Mouse (Mus musculus) lung, embryonic 16.5 days (tissue): Measurements from ENCODE around the gene Naa40. TPM values are rescaled to one million over a fixed set of nuclear protein-coding genes. Genes with fewer than 3 reads are reported as not detected.

Source experiments
- ATAC-seq: fragments of 200-750 bp; cut with Nextera tagmentation; 2 replicates; pipeline ENCODE4 v1.8.0; 2017; ENCODE audit warnings: low read depth, mild to moderate bottlenecking, moderate library complexity
- H3K27ac ChIP-seq: fragments of 300-500 bp; sonication (generic); 2 replicates; pipeline ENCODE4 v1.5.1; 2014; ENCODE audit warnings: mild to moderate bottlenecking, control low read depth, low read length
- H3K27me3 ChIP-seq: fragments of 300-500 bp; sonication (generic); 2 replicates; pipeline ENCODE4 v1.6.1; 2014; ENCODE audit warnings: low read depth, low read length, mixed read lengths; ENCODE audit not compliant: control insufficient read depth, insufficient read depth
- H3K36me3 ChIP-seq: fragments of 300-500 bp; sonication (generic); 2 replicates; pipeline ENCODE4 v1.6.1; 2014; ENCODE audit warnings: low read length; ENCODE audit not compliant: control insufficient read depth, insufficient read depth
- H3K4me1 ChIP-seq: fragments of 300-500 bp; sonication (generic); replicated peaks from 2 replicates; pipeline ENCODE4 v1.6.1; 2014; ENCODE audit warnings: low read length, mixed read lengths; ENCODE audit not compliant: control insufficient read depth, insufficient read depth
- H3K4me2 ChIP-seq: fragments of 300-500 bp; sonication (generic); 2 replicates; pipeline ENCODE4 v1.6.1; 2014; ENCODE audit warnings: low read depth, low read length, control low read depth
- H3K4me3 ChIP-seq: fragments of 300-500 bp; sonication (generic); 2 replicates; pipeline ENCODE4 v1.5.1; 2014; ENCODE audit warnings: mild to moderate bottlenecking, low read length, control low read depth
- H3K9ac ChIP-seq: fragments of 300-500 bp; sonication (generic); 2 replicates; pipeline ENCODE4 v1.6.1; 2014; ENCODE audit warnings: low read length, control low read depth
- H3K9me3 ChIP-seq: fragments of 300-500 bp; sonication (generic); 2 replicates; pipeline ENCODE4 v1.6.1; 2016; ENCODE audit warnings: low read length; ENCODE audit not compliant: control insufficient read depth
- WGBS: fragments of 180-500 bp; shearing (Covaris S2); extraction: QIAGEN DNeasy Blood & Tissue Kit; methylation state at CpG from one replicate; pipeline ENCODE4 v1.1.7; 2014; 5-methylcytosine and 5-hydroxymethylcytosine counted together
- polyA plus RNA-seq: library from polyadenylated mRNA; unstranded; fragments of >200 nt; fragmentation: Nextera tagmentation; extraction: Ambion mirVana; gene quantifications from 2 replicates; pipeline ENCODE4 v1.2.1, GENCODE M21; 2015

The Naa40 gene
- polyA plus RNA-seq, 1 experiment from 2014 or later, result 56.1 TPM

DNA sequence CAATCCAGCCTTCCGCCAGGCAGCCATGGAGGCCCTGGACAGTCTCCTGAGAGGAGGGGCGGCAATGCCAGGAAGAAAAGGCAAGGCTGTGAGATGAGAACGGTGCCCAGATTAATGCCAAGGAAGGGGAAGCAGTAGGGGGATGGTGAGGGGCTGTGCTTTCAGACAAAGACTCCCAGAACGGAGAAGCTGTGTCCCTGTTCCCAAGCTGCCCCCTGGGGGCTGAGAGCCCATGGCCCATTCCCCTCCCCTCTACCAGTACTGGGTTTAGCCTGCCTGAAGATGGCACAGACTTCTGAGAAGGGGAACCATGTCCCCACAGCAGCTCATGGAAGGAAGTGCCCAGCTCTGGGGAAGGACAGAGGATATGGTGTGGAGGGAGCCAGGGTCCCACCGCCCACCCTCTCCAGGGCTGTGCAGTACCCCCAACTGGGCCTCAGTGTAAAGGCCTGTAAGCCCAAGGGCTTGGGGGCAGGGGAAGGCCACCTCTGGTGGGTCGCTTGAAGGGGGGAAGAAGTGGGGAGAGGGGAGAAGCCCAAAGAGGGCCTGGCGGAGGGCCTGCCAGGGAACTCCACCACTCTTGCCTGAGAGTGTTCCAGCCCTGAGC is 35.2 kb upstream of the Naa40 start:
- Histone ChIP-seq H3K36me3 (peaks cover 22% of the 10 kb centered on the region), H3K4me3 (no peak overlapping the region), H3K4me2 (no peak overlapping the region), H3K9me3 (peaks cover 4% of the 10 kb centered on the region; the same call in 1 of the 2 replicates), H3K27ac (peak overlapping the region; percentile 18; the same call in 1 of the 2 replicates), H3K9ac (no peak overlapping the region), H3K4me1 (peaks cover 4% of the 10 kb centered on the region), H3K27me3 (no peaks in the 10 kb centered on the region)
- ATAC-seq, result no peak
- WGBS, result 60% methylated on average over 7 of the region's 7 CpGs

DNA sequence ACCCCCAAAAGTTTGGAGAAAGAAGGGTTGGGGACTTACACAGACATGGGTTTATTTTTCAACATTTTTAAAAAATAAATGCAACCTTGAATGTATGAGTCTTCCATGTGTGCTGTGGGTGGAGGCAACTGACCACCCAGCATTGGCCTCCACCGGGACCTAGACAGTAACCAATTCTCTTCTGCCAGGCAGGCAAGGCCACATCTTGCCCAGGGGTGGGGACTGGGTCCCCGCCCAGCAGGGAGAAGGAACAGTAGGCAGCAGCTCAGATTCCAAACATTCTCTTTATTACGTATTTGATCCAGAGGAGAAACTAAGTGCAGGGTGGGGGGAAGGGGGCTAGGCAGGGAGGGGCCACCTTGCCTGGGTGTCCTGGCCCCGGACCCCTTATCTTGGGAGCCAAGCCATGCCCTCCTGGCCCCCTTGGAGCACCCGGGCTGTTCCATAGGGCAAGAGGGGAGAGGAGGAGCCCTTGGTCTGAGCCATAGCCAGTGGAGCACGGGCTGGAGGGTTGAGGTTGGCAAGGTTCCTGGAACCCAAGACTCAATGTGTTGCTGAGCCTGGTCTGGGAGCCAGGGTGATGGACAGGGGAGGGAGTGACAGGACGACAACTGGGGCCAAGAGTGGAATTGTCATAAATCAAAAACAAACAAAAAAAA is 34.3 kb upstream of the Naa40 start:
- H3K36me3 ChIP-seq, result peaks cover 21% of the 10 kb centered on the region
- WGBS, result 32% methylated on average over 7 of the region's 7 CpGs
- peak; percentile 34; the same call in 1 of the 2 replicates for ATAC-seq
- H3K4me1 ChIP-seq, result peaks cover 4% of the 10 kb centered on the region
- no peak overlapping the region for H3K4me2 ChIP-seq
- no peak overlapping the region for H3K9ac ChIP-seq
- no peaks in the 10 kb centered on the region for H3K27me3 ChIP-seq
- peaks cover 4% of the 10 kb centered on the region; the same call in 1 of the 2 replicates for H3K9me3 ChIP-seq
- no peak overlapping the region for H3K4me3 ChIP-seq
- H3K27ac ChIP-seq, result peak overlapping the region; percentile 41; the same call in 1 of the 2 replicates

DNA sequence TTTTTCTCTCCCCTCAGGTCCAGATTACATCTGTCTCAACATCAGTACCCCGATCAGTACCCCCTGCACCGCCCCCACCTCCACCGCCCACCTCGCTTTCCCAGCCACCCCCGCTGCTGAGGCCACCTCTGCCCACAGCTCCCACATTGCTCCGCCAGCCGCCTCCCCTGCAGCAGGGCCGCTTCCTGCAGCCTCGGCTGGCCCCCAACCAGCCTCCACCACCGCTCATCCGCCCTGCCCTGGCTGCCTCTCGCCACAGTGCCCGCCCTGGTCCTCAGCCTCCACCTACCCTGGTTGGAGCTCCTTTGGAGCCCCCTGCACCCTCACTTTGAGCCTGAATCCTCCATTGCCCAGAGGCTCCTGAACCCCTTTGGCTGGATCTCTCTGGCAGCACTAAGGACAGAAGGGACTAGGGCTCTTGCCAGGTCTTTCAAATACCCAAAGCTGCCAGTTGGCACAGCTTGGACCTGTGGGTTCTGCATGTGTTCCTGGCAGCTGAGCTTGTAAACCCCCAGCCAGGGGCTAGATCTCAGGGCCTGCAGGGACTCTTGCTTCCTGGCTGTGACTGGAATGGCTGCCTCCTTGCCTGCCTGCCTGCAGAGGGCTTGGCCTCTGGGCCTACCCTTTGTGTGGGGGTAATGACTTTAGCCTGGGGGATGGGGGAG is 33.5 kb upstream of the Naa40 start:
- no peak overlapping the region for H3K9ac ChIP-seq
- no peak overlapping the region for H3K27ac ChIP-seq
- no peak overlapping the region for H3K4me3 ChIP-seq
- no peaks in the 10 kb centered on the region for H3K27me3 ChIP-seq
- 77% methylated on average over 13 of the region's 13 CpGs for WGBS
- no peak overlapping the region for H3K4me2 ChIP-seq
- peaks cover 4% of the 10 kb centered on the region; the same call in 1 of the 2 replicates for H3K9me3 ChIP-seq
- H3K36me3 ChIP-seq, result peaks cover 21% of the 10 kb centered on the region
- H3K4me1 ChIP-seq, result peaks cover 11% of the 10 kb centered on the region
- no peak for ATAC-seq

DNA sequence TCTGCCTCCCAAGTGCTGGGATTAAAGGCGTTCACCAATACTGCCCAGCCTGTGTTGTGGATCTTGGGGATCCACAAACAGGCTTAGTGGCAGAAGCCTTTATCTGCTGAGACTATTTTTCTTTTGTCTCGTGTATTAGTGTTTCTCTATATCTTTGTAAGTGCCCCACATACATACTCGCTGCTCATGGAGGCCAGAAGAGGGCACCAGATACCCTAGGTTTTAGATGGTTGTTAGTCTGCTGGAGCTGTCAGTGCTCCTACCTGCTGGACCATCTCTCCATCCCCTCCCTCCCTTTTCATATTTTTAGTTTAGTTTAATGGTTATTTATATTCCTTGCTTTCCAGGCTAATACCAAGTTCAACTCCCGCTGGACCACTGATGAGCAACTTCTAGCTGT is 32.5 kb upstream of the Naa40 start:
- no peak overlapping the region for H3K27ac ChIP-seq
- H3K4me1 ChIP-seq, result peaks cover 18% of the 10 kb centered on the region
- peaks cover 4% of the 10 kb centered on the region; the same call in 1 of the 2 replicates for H3K9me3 ChIP-seq
- no peak overlapping the region for H3K4me2 ChIP-seq
- peaks cover 21% of the 10 kb centered on the region for H3K36me3 ChIP-seq
- ATAC-seq, result no peak
- no peaks in the 10 kb centered on the region for H3K27me3 ChIP-seq
- 91% methylated on average over 4 of the region's 4 CpGs for whole genome bisulfite sequencing
- no peak overlapping the region for H3K9ac ChIP-seq
- no peak overlapping the region for H3K4me3 ChIP-seq

DNA sequence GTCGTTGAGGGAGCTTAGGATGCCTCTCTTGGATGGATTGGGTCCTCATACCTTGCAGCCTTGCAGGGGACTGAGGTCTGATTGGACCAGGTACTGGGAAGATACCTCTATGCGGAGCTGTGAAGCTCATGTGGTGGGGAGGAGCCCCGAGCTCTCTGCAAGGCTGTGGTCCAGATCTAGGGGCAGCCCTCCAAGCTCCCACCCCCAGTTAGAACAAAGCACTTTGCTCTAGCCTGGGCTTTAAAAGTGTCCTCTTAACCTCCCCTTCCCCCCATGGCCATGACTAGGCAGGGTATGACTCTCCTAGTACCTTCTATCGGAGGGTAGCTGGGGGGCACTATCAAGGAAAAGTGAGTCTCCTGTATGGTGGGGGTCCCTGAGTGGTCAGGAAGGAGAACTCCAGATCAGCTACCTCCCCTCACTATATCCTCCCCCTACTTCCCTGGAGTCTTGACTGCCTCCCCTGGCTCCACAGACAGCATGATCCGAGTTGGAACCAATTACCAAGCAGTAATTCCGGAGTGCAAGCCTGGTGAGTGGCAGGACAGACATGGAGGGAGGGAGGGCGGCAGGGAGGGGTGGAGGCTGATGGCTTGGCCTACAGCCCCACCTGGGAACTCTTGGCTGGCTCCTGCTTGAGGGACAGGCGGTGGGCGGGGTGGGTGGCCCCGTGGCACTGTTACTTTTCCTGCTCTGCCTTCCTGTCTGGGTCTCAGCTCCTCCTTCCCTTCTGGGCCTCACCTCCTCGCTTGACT is 28.5 kb upstream of the Naa40 start:
- Histone ChIP-seq H3K27me3 (no peaks in the 10 kb centered on the region), H3K4me1 (peaks cover 50% of the 10 kb centered on the region), H3K27ac (peak overlapping the region; percentile 6; the same call in 1 of the 2 replicates), H3K4me3 (peak overlapping the region; percentile 71), H3K36me3 (peaks cover 11% of the 10 kb centered on the region), H3K9ac (peak overlapping the region; percentile 78), H3K9me3 (peaks cover 4% of the 10 kb centered on the region; the same call in 1 of the 2 replicates), H3K4me2 (peak overlapping the region; percentile 95)
- no peak for ATAC-seq
- WGBS, result 4% methylated on average over 11 of the region's 11 CpGs

DNA sequence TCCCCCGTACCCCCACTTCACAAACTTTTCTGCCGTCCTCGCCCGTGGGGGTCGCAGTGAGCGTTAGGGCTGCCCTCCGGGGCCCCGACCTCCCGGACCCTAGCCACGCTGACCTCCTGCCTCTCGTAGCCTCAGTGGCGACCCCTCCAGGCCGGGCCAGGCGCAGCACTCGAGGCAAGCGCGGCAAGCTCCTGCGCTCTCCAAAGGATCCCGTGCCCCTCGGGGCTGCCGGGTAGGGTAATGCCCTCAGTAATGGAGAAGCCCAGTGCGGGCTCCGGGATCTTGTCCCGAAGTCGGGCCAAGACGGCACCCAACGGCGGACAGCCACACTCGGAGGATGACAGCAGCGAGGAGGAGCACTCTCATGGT is 27.7 kb upstream of the Naa40 start:
- WGBS, result 0% methylated on average over 23 of the region's 30 CpGs
- Histone ChIP-seq H3K27ac (peak overlapping the region; percentile 81), H3K4me1 (peaks cover 53% of the 10 kb centered on the region)

DNA sequence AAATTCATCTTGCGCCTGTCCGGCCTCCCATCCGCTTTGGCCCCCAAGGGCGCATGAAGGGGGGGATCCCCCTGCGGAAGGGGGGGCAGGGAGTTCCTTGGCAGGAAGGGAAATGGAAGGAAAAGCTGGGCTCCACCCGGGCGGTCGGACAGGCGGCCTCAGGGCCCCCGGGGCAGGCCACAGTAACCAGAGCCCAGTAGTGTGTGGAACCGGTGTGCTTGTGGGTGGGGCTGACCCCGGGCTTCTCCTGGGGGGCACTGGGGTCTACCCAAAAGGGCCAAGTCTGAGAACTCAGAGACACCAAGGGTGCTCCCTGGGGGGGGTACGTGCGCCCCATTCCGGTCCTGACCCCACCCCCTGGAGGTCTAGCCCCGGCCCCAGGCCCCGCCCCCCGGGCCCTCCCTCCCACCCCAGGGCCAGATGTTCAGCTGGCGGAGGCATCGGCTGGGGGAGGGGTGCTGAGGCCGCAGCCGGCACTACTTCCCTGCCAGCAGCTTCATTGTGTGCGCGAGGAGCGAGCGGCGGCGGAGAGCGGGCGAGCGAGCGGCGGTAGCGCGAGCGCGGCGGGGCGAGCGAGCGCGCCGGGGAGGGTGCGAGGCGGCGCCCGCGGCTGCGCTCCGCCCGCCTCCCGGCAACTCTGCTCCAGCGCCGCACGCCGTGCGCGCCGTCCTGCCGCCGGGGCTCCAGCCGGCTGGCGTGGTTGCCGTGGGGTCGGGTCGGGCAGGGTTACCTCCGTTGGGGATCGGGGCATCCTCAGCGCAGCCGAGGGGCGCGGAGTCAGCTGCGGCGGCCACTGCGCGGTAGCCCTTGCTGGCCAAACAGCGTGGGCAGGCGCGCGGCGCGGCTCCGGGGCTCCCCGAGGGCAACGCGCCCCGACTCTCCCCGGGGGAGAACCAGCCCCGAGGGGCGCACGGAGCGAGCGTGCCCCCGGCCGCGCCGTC is 27.1 kb upstream of the Naa40 start:
- Histone ChIP-seq H3K9ac (peak overlapping the region; percentile 78), H3K27me3 (no peaks in the 10 kb centered on the region), H3K4me1 (peaks cover 53% of the 10 kb centered on the region), H3K4me3 (peak overlapping the region; percentile 71), H3K4me2 (peak overlapping the region; percentile 95), H3K9me3 (no peaks in the 10 kb centered on the region), H3K36me3 (peaks cover 3% of the 10 kb centered on the region), H3K27ac (peak overlapping the region; percentile 81)
- WGBS, result under 1% methylated on average over 43 of the region's 97 CpGs
- ATAC-seq, result peak; percentile 82

More for the DNA sequence above, 27.7 kb upstream of the Naa40 start:
- ATAC-seq, result peak; percentile 43
- peak overlapping the region; percentile 95 for H3K4me2 ChIP-seq
- H3K9me3 ChIP-seq, result peaks cover 3% of the 10 kb centered on the region; the same call in 1 of the 2 replicates
- peaks cover 8% of the 10 kb centered on the region for H3K36me3 ChIP-seq
- no peaks in the 10 kb centered on the region for H3K27me3 ChIP-seq
- H3K9ac ChIP-seq, result peak overlapping the region; percentile 78
- peak overlapping the region; percentile 71 for H3K4me3 ChIP-seq

DNA sequence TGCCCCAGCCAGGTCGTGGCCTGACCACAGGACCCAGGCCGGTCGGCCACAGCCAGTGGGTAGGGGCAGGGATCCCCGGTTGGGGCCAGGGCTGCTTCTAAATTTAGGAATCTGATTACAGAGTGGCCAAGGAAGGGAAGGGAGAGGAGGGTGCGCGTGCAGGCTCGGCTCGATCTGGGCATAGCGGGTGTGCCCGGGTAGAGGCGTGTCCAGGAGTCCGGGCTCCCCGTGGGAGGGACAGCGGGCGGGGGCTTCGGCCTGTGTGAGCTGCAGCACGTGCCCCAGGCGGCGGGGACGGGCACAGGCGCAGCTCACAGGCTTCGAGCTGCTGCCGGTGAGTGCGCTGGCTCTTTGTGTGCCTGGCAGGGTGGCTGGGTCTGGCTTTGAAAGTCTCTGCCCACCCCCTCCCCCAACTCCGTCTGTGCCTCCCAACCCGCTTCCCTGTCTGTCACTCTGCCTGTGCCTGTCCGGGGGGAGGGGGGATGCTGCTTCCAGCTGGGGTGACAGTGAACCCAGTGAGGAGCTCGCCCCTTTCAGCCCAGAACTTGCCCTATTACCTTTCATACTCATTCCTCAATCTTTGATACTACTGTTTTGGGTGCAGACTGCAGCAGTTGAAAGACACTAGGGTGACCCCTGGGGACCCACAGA is 26.2 kb upstream of the Naa40 start, which contains the start of gene Rcor2:
Rcor2 (plus strand) TSS at position 235 of the 651 bp plus-strand sequence.
- Histone ChIP-seq H3K27me3 (no peaks in the 10 kb centered on the region), H3K9me3 (no peaks in the 10 kb centered on the region; the same call in 1 of the 2 replicates), H3K4me1 (peaks cover 53% of the 10 kb centered on the region), H3K4me2 (peak within 1 kb of the TSS; percentile 95), H3K9ac (peak within 1 kb of the TSS; percentile 78), H3K4me3 (peak within 1 kb of the TSS; percentile 71), H3K27ac (peak within 1 kb of the TSS; percentile 81), H3K36me3 (no peaks in the 10 kb centered on the region; the same call in none of the 2 replicates)
- WGBS, result 5% methylated on average over 20 of the region's 28 CpGs
- ATAC-seq, result peak; percentile 48
